Mouse (Mus musculus): ENCODE measurements at regions not wholly inside any gene's neighbourhood (a gene's known extent, or its start where the extent isn't known, plus 50 kb on each side); places are given as distances from the start of the nearest gene placed in this dataset.

- Histone ChIP-seq H3K9ac (ENCODE audit: low read depth, low read length, severe bottlenecking) (no peak overlapping the region), H3K27me3 (ENCODE audit: control insufficient read depth, insufficient read depth, low read length) (no peaks in the 10 kb centered on the region), H3K27ac (replicated peaks; ENCODE audit: low read depth, low read length) (peak overlapping the region; percentile 43; the same call in 1 of the 2 replicates), H3K36me3 (ENCODE audit: control insufficient read depth, insufficient read depth, low read length) (no peaks in the 10 kb centered on the region), H3K4me1 (ENCODE audit: control insufficient read depth, insufficient read depth, low read length) (peaks cover 18% of the 10 kb centered on the region), H3K4me3 (replicated peaks; ENCODE audit: low read length) (no peak overlapping the region), H3K4me2 (replicated peaks; ENCODE audit: low read depth, low read length, severe bottlenecking) (no peak overlapping the region), H3K9me3 (ENCODE audit: control insufficient read depth, low read length) (no peaks in the 10 kb centered on the region)
- TF ChIP-seq POLR2A (IDR thresholded peaks at IDR 0.05; ENCODE audit: borderline replicate concordance, extremely low read depth, insufficient read depth, insufficient read length), result no peak
- no peak for ATAC-seq (ENCODE audit: low FRiP score, low read depth)
- DNase-seq (ENCODE audit: low spot score), result no peak
- WGBS, result 76% methylated on average over 3 of the region's 3 CpGs
These were observed 257.0 kb upstream of the Rnaseh2b start for GRCm38 (mm10) chr14:62035416-62035815.

GRCm38 (mm10) chr14:62037514-62037913 lies 254.9 kb upstream of the Rnaseh2b start:
- Histone ChIP-seq H3K4me1 (ENCODE audit: control insufficient read depth, insufficient read depth, low read length) (peaks cover 15% of the 10 kb centered on the region), H3K27ac (replicated peaks; ENCODE audit: low read depth, low read length) (no peak overlapping the region), H3K27me3 (ENCODE audit: control insufficient read depth, insufficient read depth, low read length) (no peaks in the 10 kb centered on the region), H3K4me3 (replicated peaks; ENCODE audit: low read length) (no peak overlapping the region), H3K36me3 (ENCODE audit: control insufficient read depth, insufficient read depth, low read length) (no peaks in the 10 kb centered on the region), H3K9me3 (ENCODE audit: control insufficient read depth, low read length) (no peaks in the 10 kb centered on the region), H3K9ac (ENCODE audit: low read depth, low read length, severe bottlenecking) (no peak overlapping the region), H3K4me2 (replicated peaks; ENCODE audit: low read depth, low read length, severe bottlenecking) (no peak overlapping the region)
- no peak for ATAC-seq (ENCODE audit: low FRiP score, low read depth)
- WGBS, result 79% methylated on average over 1 of the region's 1 CpGs
- DNase-seq (ENCODE audit: low spot score), result peak; percentile 24
- no peak for TF ChIP-seq POLR2A (IDR thresholded peaks at IDR 0.05; ENCODE audit: borderline replicate concordance, extremely low read depth, insufficient read depth, insufficient read length)

GRCm38 (mm10) chr14:62037917-62038316 lies 254.5 kb upstream of the Rnaseh2b start:
- TF ChIP-seq POLR2A (IDR thresholded peaks at IDR 0.05; ENCODE audit: borderline replicate concordance, extremely low read depth, insufficient read depth, insufficient read length), result no peak
- Histone ChIP-seq H3K27ac (replicated peaks; ENCODE audit: low read depth, low read length) (no peak overlapping the region), H3K27me3 (ENCODE audit: control insufficient read depth, insufficient read depth, low read length) (no peaks in the 10 kb centered on the region), H3K4me1 (ENCODE audit: control insufficient read depth, insufficient read depth, low read length) (peaks cover 15% of the 10 kb centered on the region), H3K9me3 (ENCODE audit: control insufficient read depth, low read length) (no peaks in the 10 kb centered on the region), H3K4me2 (replicated peaks; ENCODE audit: low read depth, low read length, severe bottlenecking) (no peak overlapping the region), H3K9ac (ENCODE audit: low read depth, low read length, severe bottlenecking) (no peak overlapping the region), H3K36me3 (ENCODE audit: control insufficient read depth, insufficient read depth, low read length) (no peaks in the 10 kb centered on the region), H3K4me3 (replicated peaks; ENCODE audit: low read length) (no peak overlapping the region)
- no peak for ATAC-seq (ENCODE audit: low FRiP score, low read depth)
- no peak for DNase-seq (ENCODE audit: low spot score)
- WGBS, result 86% methylated on average over 5 of the region's 5 CpGs

GRCm38 (mm10) chr14:62042305-62043116 lies 249.9 kb upstream of the Rnaseh2b start:
- Histone ChIP-seq H3K4me3 (replicated peaks; ENCODE audit: low read length) (no peak overlapping the region), H3K27ac (replicated peaks; ENCODE audit: low read depth, low read length) (no peak overlapping the region), H3K27me3 (ENCODE audit: control insufficient read depth, insufficient read depth, low read length) (no peaks in the 10 kb centered on the region), H3K36me3 (ENCODE audit: control insufficient read depth, insufficient read depth, low read length) (no peaks in the 10 kb centered on the region), H3K4me1 (ENCODE audit: control insufficient read depth, insufficient read depth, low read length) (no peaks in the 10 kb centered on the region; the same call in 1 of the 2 replicates), H3K9ac (ENCODE audit: low read depth, low read length, severe bottlenecking) (no peak overlapping the region), H3K4me2 (replicated peaks; ENCODE audit: low read depth, low read length, severe bottlenecking) (no peak overlapping the region), H3K9me3 (ENCODE audit: control insufficient read depth, low read length) (no peaks in the 10 kb centered on the region)
- WGBS, result 63% methylated on average over 11 of the region's 11 CpGs
- no peak for TF ChIP-seq POLR2A (IDR thresholded peaks at IDR 0.05; ENCODE audit: borderline replicate concordance, extremely low read depth, insufficient read depth, insufficient read length)
- ATAC-seq (ENCODE audit: low FRiP score, low read depth), result no peak
- peak; percentile 67 for DNase-seq (ENCODE audit: low spot score)

- Histone ChIP-seq H3K4me3 (replicated peaks; ENCODE audit: low read length) (no peak overlapping the region), H3K9me3 (ENCODE audit: control insufficient read depth, low read length) (no peaks in the 10 kb centered on the region), H3K27me3 (ENCODE audit: control insufficient read depth, insufficient read depth, low read length) (no peaks in the 10 kb centered on the region), H3K9ac (ENCODE audit: low read depth, low read length, severe bottlenecking) (no peak overlapping the region), H3K4me2 (replicated peaks; ENCODE audit: low read depth, low read length, severe bottlenecking) (no peak overlapping the region), H3K36me3 (ENCODE audit: control insufficient read depth, insufficient read depth, low read length) (no peaks in the 10 kb centered on the region), H3K4me1 (ENCODE audit: control insufficient read depth, insufficient read depth, low read length) (no peaks in the 10 kb centered on the region; the same call in 1 of the 2 replicates), H3K27ac (replicated peaks; ENCODE audit: low read depth, low read length) (no peak overlapping the region)
- TF ChIP-seq POLR2A (IDR thresholded peaks at IDR 0.05; ENCODE audit: borderline replicate concordance, extremely low read depth, insufficient read depth, insufficient read length), result no peak
- ATAC-seq (ENCODE audit: low FRiP score, low read depth) (no peak), DNase-seq (ENCODE audit: low spot score) (no peak)
- WGBS, result 89% methylated on average over 4 of the region's 4 CpGs
These were observed 249.3 kb upstream of the Rnaseh2b start for GRCm38 (mm10) chr14:62043117-62043422.
